Mouse (Mus musculus): ENCODE results near the gene Pfdn5.
A peak's percentile ranks its signal among the peaks of the same experiment; 100 is the strongest.

Pfdn5 gene

DNA sequence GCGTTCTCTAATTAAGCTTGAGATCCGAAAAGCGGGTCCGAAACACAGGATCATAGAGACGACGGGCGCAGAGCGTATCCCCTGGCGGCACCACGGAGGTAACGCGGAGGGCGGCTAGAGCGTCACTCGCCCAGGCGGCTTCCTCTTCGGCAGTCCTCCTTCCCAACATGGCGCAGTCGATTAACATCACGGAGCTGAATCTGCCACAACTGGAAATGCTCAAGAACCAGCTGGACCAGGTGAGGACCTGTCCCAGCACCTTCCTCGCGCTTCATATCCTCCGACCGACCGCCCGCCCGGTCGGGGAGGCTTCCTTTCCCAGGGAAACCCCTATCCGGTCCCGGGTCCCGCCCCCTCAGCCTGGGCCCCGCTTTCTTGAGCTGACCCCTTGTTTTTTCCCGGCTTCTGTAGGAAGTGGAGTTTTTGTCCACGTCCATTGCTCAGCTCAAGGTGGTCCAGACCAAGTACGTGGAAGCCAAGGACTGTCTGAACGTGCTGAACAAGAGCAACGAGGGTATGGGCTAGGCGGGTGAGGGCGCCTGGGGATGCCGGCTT lies at the start of gene Pfdn5:
Gene Pfdn5, plus strand, starts transcription at position 95 of the 555 bp plus-strand sequence.
- peak; percentile 88 for DNase-seq (ENCODE audit: low spot score)

DNA sequence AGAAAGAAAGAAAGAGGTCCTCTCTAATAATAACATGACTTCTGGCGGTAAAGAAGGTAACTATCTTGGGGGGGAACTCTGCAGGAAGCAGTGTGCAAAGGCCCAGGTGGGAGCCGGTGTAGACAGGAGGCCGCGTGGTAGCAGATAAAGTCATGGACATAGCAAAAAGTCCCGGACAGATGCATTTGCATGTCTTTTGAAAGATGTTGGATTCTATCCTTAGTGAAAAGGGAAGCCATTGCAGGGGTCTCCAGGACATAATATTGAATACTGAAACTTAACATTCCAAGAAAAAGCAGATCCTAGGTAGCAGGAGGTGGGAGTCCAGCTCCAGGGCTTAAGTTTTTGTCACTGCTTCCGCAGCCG lies 47.2 kb upstream of the Pfdn5 start:
- no peak for DNase-seq (ENCODE audit: low spot score)

DNA sequence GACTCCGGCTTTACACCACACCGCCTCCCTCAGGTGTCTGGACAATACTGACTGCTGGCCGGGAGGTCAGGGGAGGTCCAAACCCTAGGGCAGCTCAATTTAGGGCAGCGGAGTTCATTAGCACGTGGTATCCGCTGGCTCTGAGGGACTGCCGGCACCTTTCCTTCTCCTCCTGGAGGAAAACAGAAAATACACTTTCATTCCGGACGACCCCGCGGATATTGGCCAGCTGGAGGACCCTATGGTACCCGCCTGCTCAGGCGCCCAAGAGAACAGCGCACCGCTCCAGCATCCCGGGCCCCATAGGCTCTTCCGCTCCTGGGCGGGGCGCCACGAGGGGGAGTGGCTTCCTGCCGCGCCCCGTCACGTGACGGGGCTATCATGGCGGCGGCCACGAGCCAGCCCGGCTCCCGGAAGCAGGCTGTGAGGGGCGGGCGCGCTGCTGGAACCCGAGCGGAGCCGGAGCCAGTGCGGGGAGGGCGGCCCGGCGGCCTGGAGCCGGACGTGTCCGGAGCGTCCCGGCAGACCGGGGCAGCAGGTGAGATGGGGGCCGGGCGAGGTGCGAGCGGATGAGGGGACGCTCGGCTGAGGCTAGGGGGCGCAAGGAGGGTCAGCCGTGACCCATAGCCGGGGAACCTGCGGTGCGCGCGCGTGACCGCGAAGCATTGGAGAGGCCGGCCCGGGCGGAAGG lies 46.7 kb upstream of the Pfdn5 start, which contains the start of gene Mfsd5:
Gene Mfsd5, plus strand, starts transcription at position 363 of the 691 bp plus-strand sequence.
- DNase-seq (ENCODE audit: low spot score) = peak; percentile 84

DNA sequence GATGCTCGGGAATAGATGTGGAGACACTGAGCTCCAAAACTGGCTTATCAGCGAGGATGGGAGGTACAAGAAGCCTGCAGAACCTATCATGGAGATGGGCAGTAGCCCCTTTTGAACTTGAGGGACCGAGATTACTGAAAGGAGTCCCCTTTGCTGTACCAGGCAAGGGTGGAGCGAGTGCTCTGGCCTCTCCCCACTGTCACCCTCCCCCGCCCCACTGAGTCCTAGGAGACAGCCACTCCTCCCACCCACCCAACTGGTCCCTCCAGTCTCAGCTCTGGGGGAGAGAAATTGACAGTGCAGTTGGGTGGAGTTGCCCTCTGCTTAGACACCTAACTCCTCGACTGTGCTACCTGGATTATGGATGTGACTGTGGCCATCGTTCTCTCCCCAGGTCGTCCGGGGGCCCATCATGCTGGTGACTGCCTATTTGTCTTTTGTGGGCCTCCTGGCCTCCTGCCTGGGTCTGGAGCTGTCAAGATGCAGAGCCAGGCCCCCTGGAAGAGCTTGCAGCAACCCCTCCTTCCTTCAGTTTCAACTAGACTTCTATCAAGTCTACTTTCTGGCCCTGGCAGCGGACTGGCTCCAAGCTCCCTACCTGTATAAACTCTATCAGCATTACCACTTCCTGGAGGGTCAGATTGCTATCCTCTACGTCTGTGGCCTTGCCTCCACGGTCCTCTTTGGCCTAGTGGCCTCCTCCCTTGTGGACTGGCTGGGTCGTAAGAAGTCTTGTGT lies 46.0 kb upstream of the Pfdn5 start:
- no peak for DNase-seq (ENCODE audit: low spot score)

DNA sequence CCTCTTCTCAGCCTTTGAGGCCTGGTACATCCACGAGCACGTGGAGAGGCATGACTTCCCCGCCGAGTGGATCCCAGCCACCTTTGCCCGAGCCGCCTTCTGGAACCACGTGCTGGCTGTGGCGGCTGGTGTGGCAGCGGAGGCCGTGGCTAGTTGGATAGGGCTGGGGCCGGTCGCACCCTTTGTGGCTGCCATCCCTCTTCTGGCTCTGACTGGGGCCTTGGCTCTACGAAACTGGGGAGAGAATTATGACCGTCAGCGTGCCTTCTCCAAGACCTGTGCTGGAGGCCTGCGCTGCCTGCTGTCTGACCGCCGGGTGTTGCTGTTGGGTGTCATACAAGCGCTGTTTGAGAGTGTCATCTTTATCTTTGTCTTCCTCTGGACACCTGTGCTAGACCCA lies 45.3 kb upstream of the Pfdn5 start:
- no peak for DNase-seq (ENCODE audit: low spot score)

DNA sequence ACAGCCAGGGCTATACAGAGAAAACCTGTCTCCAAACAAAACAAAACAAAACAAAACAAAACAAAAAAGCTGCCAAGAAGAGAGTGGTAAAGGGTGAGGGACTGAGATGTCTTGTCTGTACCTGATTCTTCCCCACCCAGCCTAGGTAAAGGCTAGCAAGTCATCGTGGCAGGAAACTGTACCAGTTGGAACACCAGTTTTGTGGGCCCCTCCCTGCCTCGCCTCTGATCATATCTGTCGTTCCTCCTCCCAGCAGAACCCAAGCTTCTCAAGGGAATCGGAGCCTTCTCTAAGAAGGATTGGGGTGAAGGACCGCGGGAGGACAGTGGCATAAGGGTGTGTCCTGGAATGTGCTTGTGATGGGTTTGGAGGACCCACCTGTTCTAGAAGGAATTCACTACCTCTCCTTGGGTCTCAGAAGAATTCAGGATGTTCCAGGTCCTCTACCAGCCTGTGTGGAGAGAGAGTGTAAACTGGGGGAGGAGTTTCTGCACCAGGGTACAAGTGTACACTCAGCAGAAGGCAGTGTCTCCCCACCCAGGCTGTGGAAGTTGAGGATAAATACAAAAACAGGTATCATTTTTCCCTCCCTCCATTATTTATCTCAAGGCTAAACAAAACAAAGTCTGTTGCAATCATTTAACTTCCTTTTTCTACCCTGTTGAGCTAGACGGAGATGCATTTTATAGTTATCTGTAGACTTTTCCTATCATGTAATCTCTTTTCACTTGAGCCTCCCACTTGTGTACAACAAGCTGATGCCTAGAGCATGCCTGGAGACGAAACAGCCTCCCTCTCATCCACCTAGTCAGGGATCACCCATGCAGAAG lies 43.2 kb upstream of the Pfdn5 start:
- no peak for DNase-seq (ENCODE audit: low spot score)

DNA sequence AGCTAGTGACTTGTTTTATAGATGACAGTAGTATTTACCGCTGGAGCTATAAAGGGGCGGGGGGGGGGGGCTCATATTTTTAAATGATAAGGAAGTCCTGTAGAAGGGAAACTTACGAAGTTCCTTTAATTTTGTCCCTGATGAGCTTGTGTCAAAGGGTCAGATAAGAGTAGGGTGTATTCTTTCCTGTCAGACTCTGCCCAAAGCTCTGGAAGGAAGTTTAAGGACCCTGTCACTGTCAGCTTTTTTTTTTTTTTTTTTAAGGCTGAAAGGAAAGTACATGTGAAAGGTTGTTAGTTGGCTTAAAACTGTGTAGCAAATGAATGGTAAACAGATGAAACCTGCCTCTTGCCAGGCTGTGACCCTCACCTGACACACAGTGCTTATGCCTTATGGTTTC lies 42.3 kb upstream of the Pfdn5 start:
- no peak for DNase-seq (ENCODE audit: low spot score)

DNA sequence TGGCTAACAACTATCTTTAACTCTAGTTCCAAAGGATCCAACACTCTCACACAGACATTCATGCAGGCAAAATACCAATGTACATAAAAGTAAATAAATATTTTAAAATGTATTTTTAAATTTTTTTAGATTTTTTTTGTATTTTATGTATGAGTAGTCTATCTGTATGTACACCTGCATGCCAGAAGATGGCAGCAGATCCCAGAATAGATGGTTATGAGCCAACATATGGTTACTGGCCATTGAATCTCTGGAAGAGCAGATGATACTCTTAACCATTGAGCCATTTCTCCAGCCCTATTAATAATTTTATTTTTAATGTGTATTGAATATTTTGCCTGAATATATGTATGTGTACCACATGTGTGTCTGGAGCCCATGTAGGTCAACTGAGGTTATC lies 38.5 kb upstream of the Pfdn5 start:
- no peak for DNase-seq (ENCODE audit: low spot score)

DNA sequence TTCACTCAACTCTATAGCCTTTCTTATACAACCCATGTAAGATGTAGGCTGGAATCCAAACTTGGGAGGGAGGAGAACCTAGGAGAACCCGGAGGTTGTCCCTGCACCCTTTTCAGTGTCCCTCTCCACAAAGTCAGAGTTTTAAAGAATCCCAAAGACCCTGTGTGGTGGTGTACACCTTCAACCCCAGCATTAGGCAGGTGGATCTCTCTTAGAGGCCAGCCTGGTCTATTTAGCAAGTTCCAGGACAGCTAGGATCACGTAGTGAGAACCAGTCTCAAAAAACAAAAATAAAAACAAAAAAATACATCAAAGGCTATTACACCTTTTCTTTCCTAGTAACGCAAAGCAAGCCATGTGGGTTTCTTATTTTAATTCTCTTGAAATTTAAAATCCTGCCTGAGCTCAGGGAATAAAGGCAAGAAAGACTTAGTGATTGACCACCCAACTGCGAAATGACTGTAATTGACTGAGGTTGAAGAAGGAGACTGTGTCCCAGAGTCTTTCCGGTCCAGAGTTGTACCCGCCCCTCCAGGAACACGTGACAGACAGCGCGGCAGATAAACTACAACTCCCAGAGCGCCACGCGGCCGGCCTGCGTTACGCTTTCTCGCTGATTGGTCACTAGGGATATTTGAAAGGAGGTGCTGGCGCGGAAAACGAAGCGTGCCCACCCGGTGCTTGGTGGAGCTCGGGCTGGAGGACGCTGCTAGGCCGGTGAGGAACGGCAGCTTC lies 30.1 kb upstream of the Pfdn5 start, which contains the start of gene Espl1:
Gene Espl1, plus strand, starts transcription at position 634 of the 735 bp plus-strand sequence.
- DNase-seq (ENCODE audit: low spot score) = peak; percentile 94

DNA sequence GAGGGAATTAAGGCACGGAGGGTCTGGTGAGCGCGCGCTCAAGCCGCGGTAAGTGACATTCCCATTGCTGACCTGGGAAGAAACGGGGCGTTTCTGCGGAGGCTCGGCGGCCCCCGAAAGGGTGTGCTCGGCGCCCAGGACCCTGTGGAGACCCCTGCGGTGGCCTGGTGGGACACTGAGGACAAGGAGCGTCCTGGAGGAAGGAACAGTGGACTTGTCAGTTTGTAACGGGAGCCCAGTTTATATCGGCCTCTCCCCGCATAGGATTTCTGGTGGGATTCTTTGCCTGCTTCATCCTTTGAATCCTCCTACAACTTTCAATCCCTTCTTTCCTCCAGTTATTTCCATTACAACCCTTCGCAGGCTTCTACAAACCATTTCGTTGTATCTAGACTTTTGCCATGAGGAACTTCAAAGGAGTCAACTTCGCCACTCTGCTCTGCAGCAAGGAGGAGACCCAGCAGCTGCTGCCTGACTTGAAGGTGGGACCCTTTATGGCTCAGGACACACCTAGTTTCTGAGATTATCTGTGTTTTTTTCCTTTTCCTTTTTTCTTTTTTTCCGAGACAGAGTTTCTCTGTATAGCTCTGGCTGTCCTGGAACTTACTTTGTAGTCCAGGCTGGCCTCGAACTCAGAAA lies 29.4 kb upstream of the Pfdn5 start:
- no peak for DNase-seq (ENCODE audit: low spot score)

DNA sequence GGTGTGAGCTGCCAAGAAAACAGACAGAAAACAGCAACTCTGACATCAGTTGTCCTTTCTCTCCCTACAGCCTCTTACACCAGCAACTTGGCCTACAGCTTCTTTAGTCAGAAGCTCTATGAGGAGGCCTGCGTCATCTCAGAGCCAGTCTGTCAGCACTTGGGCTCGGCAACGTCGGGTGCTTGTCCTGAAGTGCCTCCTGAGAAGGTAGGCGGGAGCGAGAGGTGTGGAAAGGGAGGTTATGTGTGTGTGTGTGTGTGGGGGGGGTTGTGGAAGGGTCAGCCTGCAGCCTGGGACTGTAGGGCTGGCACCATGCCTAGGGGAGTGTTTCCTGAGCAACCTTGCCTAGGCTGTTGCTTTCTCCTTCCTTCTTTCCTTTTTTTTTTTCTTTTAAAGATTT lies 23.4 kb upstream of the Pfdn5 start:
- no peak for DNase-seq (ENCODE audit: low spot score)

DNA sequence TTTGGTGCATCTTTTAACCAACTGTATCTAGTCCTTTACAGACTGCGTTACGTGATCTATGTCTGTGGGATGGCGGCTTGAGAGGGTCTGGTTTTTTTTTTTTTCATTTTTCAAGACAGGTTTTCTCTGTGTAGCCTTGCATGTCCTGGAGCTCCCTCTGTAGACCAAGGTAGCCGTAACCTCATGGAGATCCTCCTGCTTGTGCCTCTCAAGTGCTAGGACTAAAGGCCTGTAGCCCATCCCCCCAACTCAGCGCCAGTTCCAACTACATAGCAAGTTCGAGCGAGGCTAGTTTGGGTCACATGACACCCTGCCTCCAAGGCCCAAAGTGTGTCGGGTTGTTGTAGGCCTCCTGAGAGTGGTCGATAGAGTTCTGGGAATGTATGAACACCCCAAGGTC lies 17.2 kb upstream of the Pfdn5 start:
- DNase-seq (ENCODE audit: low spot score) = no peak

DNA sequence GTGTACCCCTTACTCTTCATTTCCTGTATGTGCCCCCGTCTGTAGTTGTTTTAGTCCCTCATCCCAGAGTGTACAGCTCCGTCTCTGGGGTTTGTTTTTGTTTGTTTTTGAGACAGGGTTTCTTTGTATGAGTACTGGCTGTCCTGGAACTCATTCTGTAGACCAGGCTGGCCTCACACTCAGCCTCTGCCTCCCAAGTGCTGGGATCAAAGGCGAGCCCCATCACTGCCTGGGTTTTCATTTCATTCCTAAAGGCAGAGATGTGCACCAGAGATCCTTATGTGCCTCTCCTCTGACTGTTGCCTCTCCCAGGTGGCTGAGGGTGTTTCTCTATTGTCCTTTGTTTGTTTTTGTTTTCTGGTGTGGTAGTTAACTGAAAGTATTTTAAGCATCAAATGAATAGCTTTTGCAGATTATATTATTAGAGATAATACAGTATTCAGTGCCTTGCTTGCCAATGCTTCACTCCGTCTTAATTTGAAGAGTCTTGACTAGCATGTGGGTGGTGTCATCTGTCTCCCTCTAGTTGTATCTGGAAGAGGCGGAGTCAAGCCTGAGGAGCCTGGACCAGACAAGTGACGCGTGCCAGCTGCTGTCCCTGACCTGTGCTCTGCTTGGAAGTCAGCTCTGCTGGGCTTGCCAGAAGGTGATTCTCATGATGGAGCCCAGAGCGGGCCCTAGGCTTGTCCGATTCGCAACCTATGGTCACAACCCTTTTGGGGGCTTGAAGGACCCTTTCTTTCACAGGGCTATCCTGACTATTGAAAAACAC lies 15.7 kb upstream of the Pfdn5 start:
- no peak for DNase-seq (ENCODE audit: low spot score)

DNA sequence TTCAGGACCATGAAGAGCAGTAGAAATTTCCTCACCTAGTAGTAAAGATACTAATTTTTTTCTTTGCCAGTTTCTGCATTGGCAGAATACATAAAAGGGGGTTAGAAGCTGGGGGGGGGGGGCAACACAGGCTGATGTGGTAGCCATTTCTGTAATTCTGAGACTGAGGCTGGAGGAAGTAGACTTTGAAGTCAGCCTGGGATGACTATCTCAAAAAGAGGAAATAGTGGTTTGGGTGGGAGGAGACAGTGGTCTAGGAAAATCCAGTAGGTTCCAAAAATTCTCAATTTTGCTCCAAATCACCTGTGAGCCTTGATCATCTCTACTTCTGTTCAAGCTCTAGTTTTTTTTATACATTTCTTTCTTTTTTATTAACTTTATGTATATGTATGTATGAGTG lies 14.4 kb upstream of the Pfdn5 start:
- DNase-seq (ENCODE audit: low spot score) = no peak

DNA sequence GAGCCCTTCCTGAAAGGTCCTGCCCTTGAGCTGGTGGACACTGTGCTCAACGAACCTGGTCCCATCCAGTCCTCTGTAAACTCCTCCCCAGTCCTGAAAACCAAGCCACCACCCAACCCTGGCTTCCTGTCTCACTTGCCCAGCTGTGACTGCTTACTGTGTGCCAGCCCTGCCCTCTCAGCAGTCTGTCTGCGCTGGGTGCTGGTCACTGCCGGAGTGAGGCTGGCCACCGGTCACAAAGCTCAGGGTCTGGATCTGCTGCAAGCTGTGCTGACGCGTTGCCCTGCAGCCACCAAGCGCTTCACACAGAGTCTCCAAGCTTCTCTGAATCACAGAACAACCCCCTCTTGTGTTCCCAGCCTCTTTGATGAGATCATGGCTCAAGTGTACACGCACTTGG lies 10.6 kb upstream of the Pfdn5 start:
- DNase-seq (ENCODE audit: low spot score) = peak; percentile 33

DNA sequence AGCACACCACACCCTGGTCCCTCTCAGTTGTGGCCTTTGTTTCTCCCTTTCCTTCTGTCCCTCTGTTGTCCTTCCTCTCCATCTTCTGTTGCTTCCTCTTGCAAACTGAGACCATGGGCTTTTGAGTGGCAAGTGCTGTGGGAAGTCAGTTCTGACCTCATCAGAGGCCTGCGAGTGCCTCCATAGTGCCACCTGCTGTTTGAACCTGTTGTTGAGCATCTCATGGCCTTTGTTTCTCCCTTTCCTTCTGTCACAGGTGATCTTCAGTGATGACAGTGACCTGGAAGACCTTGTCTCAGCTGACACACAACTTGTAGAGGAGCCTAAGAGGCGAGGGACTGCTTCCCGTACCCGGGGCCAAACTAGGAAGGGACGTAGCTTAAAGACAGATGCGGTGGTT lies 9.7 kb upstream of the Pfdn5 start:
- DNase-seq (ENCODE audit: low spot score) = peak; percentile 79

DNA sequence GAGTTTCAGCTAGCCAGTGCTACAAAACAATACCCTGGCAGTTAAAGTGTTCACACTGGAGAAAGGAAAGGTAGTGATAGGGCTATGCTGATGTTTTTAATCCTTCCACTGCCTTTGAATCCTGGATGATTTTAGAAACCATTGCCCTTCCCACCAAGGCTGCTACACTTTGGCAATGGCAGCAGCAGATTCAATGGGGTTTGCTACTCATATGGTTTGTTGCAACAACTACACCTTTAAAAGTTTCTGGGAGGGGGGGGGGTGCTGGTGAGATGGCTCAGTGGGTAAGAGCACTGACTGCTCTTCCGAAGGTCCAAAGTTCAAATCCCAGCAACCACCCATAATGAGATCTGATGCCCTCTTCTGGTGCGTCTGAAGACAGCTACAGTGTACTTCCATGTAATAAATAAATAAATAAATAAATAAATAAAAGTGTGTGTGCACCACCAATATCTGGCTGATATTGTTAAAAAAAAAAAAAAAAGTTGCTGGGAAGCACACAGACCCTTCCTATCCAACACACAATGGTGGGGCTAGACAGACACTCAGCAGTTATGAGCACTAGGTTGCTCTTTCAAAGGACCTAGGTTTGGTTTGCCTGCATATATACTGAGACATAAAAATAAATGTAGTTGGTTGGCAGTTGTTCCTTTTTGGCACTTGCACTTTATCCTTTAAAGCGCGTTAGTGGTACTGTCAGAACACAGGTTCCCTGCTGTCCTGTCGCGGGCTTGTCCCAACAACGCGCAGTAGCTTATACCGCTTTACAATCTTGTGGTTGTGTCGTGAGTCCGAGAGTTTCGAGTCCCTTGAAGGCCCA lies 1.1 kb upstream of the Pfdn5 start:
- DNase-seq (ENCODE audit: low spot score) = no peak

DNA sequence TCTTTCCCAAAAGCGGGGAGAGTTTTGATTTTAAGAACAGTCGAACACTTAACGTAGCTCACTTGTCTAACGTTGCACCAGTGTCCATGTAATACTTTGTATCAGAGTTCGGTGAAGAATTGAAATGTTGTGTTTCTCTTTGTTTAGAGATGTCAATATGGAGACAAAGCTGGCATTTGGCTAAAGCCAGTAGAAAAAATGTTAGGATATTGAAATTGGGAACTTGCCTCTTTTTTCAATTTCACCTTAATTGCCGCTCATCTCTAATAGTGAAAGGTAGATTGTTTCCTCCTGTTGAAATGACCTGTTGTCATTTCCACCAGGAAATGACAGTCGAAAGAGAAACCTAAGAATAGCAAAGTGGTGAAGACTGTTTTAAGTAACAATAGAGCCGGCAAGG lies 976 bp downstream of the Pfdn5 start:
- DNase-seq (ENCODE audit: low spot score) = no peak

DNA sequence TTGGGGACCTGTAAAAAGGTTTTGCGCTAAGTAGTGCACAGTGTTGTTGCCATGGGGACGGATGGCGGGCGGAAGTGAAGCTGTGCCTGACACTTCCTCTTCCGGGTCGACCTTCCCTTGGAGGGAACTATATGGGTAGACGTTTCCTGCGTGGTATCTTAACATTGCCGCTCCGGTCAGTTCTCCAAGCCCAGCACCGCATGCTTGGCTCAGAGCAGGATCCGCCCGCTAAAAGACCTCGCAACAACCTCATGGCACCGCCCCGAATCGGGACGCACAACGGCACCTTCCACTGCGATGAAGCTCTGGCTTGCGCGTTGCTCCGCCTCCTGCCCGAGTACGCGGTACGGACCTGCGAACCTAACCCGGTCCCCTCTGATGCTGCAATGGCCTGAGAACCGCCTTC lies 5.7 kb downstream of the Pfdn5 start, which contains the start of gene Myg1:
Gene Myg1, plus strand, starts transcription at position 100 of the 406 bp plus-strand sequence.
- DNase-seq (ENCODE audit: low spot score) = peak; percentile 84

Data from layer of hippocampus, adult 11-12 months (tissue).